Mouse (Mus musculus) lung, postnatal 36 days (tissue): ENCODE data around the gene Cd151.
A peak's percentile ranks its signal among the peaks of the same experiment; 100 is the strongest.

Experiments
- DNase-seq: peaks from one replicate; pipeline ENCODE4 v3.0.0; 2022; ENCODE audit warnings: mixed read lengths

The Cd151 gene

DNA sequence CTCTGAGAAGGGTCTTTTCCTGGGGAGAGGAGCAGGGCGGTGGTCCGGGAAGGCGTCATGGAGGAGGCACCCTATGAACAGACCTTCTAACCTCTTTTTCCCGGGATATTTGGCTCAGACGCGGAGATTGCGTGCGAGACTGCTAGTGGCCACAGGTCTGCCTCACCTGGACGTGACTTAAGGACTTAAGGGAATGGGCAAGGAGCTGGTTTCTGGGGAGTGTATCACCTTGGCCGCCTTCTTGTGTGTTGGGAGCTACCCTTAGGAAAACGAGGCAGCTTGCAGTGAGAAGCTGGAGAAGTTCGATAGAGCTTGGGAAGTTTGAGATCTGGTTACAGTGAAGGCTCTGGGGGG is 8.6 kb downstream of the Cd151 start:
- peak; percentile 27 for DNase-seq

DNA sequence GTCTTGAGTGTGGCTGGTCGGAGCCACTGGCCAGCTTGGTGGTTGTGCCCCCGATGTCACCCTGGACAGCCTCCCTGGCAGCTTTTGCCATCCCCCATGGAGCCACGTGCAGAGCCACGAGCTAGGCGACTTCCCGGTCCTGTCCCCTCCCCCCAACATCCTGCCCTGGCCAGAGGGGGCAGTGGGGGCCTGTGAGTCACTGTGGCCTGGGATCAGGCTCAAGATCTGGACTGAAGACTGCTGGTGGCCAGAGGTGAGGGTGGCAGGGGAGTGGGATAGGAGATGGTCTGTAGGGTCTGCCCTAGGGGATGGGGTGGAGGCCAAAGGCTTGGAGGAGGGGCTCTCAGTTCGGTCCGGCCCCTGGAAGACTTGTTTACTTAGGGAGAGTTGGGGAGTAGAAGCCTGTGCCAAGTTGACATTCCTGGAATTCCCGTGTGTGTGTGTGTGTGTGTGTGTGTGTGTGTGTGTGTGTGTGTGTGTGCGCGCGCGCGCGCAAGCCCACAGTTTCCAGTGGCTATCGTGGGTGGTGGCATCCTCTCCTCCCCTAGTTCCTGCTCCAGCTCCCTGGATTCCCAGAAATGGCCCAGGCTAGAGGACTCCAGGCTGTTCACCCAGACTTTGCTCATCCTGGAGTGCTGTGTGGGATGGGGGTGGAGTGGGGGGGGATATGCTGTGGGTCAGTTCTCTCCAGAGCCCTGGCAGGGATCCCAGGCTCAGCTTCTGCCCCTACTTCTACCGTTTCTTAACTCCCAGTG is 9.2 kb downstream of the Cd151 start:
- DNase-seq: peak; percentile 95

DNA sequence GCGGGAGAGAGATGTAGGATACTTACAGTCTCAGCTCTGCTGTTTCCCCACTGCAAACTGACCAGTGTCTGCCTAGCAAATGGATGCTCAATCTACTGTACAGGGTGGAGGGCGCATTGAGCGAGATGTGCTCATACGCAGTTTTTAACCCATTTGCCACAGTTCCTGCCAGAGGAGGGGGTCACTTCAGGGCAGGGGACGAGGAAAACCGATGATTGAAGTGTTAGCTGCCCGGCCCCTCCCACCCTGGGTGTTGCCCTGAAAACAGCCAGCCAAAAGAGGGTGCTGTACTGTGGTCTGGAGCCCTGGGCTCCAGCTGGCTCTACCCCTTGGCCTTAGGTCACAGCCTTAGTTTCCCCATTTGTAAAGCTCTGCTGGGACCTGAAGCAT is 9.8 kb downstream of the Cd151 start:
- DNase-seq: peak; percentile 67

DNA sequence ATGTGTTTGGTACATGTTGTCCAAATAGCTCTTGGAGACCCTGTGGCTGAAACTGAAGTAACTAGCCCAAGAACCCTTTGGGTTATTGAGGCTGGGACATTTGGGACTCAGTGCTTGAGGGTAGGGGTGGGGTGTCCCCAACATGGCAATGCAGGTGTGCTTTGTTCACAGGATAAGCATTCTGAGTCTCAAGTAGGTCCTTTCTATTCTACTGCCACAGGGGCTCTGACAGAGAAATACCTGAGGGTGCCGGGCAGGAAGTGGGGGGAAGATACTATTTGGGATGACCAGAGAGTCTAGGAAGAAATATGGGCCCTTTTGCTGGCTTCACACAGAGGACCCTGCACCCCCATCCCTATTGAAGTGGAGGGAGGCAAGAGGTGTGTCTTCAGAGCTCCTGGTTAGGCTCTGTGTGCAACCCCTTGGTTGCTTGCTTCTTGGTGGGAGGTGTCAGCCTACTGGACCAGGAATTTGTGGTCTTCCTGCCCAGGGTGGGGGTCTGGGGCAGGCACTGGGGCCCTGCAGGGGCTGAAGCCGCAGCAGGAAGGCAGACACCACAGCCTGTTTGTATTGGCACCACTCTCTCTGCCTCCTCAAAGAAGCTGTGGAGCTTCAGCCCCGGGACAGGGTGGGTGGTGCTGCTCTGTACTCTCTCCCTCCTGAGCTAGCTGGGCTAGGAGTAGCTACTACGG is 10.5 kb downstream of the Cd151 start:
- DNase-seq: no peak

GRCm38 (mm10) chr7:141478270-141478748 is 11.1 kb downstream of the Cd151 start:
- no peak for DNase-seq

- peak; percentile 84 for DNase-seq
Measured at GRCm38 (mm10) chr7:141480842-141481497, 13.8 kb downstream of the Cd151 start.

DNA sequence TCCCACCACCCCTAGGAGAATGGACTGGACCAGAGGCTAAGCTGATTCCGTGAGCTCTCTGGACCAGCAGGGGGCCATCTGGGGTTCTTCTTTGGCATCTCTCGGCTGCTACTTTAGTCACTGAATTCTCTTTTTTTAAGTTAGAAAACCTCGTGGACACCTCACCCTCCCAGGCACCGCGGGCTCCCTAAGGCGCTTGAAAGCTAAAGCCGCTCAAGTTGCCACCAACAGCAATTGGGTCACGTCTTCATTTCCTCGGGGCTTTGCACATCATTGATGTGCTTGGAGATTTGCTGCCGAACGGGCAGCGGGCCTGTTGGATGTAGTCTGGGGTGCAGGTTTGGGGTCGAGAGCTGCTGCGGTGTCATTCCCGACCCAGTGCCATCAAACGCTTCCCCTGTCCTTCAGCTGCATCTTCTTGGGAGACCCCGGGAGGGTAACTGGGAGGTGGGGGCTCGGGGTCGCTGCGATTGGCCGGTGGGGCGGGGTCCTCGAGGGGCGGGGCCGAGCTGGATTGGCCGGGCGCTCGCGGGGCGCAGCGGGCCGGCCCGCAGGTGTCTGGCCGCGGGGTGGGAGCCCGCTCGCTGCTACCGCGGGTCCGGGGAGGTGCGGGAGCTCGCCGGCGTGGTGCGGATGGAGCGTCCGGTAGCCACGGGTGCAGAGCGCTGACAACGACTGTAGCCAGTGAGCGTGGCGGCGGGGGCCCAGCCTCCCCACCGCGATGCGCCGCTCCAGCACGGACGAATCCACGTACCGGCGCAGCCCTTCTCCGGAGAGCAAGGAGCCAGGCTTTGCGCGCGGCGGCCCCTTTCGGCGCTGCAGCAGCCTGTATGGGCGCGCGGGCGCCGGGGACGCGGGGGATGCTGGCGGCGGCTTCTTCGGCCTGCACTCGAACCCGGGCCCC is 14.6 kb downstream of the Cd151 start:
- peak; percentile 70 for DNase-seq

GRCm38 (mm10) chr7:141482531-141483024 is 15.4 kb downstream of the Cd151 start:
- no peak for DNase-seq

DNA sequence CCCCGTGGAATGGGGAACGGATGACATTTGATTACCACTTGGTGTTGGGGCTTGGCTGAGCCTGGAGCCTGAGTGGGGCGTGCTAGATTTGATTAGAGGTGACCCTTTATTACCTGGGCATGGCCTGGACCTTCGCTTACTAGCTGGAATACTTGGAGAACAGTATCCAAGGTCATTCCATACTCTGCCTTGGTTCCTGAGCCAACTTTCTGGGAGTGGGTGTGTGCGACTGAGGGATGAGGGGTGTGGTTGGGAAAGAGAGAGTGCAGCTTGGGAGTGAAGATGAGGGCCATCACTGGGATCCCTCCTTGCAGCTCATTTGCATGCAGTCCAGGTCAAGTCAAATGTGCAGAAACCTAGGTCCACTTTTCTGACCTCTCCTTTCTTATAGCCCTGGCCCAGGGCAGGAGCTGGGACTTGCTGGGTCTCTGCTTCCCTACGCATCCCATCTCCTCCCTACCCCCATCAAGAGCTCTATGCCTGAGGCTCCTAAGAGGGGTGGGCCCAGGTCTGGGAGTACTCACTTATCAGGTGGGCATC is 16.0 kb downstream of the Cd151 start:
- DNase-seq: no peak

GRCm38 (mm10) chr7:141484186-141485120 is 17.3 kb downstream of the Cd151 start:
- DNase-seq: no peak

DNA sequence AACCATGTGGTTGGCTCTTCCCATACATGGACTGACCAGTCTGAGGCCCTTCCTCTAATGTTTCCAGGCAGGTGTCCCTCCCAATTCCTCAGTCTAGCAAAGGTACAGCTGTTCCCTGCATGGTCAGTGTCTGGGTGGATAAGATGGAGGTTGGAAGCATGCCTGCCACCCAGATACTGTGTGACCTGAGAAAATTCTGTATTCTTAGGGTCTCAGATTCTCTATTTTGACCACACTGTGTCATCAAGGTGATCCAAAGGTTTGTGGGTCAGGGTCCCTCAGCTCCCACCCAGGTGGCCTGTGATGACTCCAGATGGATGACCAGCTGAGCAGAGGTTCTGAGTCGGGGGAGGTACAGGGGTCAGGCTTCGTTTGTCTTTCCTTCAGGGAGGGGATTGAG is 18.0 kb downstream of the Cd151 start:
- DNase-seq: no peak

GRCm38 (mm10) chr7:141485606-141486005 is 18.4 kb downstream of the Cd151 start:
- no peak for DNase-seq

GRCm38 (mm10) chr7:141486239-141486638 is 19.0 kb downstream of the Cd151 start:
- no peak for DNase-seq

- no peak for DNase-seq
Measured at GRCm38 (mm10) chr7:141487141-141487540, 19.9 kb downstream of the Cd151 start.

- peak; percentile 43 for DNase-seq
Measured at GRCm38 (mm10) chr7:141491151-141491550, 24.0 kb downstream of the Cd151 start.

DNA sequence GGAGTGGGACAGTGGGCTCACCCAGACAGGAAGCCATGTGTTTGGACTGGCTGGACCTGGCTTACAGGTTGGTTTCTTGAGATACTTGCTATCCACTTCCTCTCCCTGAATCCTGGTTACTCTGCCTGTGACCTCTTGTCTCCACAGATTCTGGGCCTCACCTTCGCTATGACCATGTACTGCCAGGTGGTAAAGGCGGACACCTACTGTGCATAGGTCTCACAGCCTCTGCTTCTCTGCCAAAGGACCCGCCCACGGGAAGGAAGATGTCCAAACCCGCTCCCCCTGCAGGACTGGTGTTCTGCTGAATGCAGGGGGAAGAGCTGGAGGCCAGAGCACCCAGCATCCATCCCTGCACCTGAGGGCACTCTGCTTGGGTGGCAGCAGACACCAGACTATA is 25.5 kb downstream of the Cd151 start:
- no peak for DNase-seq

DNA sequence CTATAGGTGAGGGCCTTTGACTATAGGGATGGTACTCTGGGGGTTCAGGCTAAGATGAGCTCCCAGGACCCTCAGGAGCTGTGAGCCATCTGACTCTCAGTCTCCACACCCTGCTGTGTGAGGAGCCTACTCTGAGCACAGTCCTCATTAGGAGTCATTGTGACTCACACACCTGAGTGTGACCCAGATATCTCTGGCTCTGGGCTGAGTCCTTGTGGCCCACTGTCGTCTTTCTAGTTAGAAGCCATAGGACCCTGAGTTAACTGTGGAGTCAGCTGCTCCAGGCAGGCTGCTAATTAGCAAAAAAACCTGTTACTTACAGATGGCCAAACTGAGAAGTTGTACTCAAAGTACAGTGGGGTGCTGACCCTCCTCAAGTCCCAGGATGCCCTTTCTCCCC is 26.5 kb downstream of the Cd151 start:
- no peak for DNase-seq

- DNase-seq: no peak
Measured at GRCm38 (mm10) chr7:141495379-141495778, 28.2 kb downstream of the Cd151 start.

DNA sequence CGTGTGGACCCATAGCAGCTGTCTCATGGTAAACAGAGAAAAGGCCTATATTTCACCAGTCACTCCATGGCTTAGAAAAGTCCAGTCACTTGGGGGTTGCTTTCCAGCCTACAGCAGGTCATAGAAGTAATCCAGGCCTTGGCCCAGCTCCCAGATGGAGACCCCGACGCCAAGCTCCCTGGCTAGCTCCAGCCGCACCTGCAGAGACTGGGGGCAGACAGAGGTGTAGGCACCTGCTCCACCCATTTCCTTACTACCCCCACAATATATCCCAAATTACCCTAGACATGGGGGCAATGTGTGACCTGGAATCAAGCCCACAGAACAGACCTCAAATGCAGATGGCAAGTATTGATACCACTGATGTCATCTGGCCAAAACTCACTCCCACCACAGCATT is 28.7 kb downstream of the Cd151 start:
- DNase-seq: no peak

GRCm38 (mm10) chr7:141497600-141497999 is 30.4 kb downstream of the Cd151 start:
- DNase-seq: no peak
